Mouse (Mus musculus): ENCODE measurements at regions not wholly inside any gene's neighbourhood (a gene's known extent, or its start where the extent isn't known, plus 50 kb on each side); places are given as distances from the start of the nearest gene placed in this dataset.

GRCm38 (mm10) chr13:111944089-111944406, 135.3 kb upstream of the Map3k1 start:
- H3K9me3 ChIP-seq (replicated peaks), result no peaks in the 10 kb centered on the region
- TF ChIP-seq CTCF (IDR thresholded peaks at IDR 0.05; ENCODE audit: low read depth, low read length) (no peak), GATA2 (IDR thresholded peaks at IDR 0.05; ENCODE audit: borderline replicate concordance, low read depth, low read length) (no peak), GATA1 (IDR thresholded peaks at IDR 0.05; ENCODE audit: borderline replicate concordance, low read length) (no peak), POLR2AphosphoS5 (IDR thresholded peaks at IDR 0.05; ENCODE audit: insufficient replicate concordance, low read depth, low read length) (no peak), TAL1 (conservative IDR thresholded peaks at IDR 0.05; ENCODE audit: low read depth, low read length) (no peak)
- peaks cover 14% of the 10 kb centered on the region; the same call in 1 of the 2 replicates for H3K4me1 ChIP-seq (ENCODE audit: insufficient read depth, low read depth, low read length)
- DNase-seq (ENCODE audit: low spot score) (no peak), ATAC-seq (ENCODE audit: extremely low read depth, insufficient number of reproducible peaks, low FRiP score, poor library complexity, severe bottlenecking) (no peak)
- peaks cover 21% of the 10 kb centered on the region for H3K27me3 ChIP-seq (ENCODE audit: insufficient read depth, low read length)
- H3K4me3 ChIP-seq (ENCODE audit: low read depth, low read length), result no peak overlapping the region
- H3K36me3 ChIP-seq (replicated peaks), result no peaks in the 10 kb centered on the region

DNA sequence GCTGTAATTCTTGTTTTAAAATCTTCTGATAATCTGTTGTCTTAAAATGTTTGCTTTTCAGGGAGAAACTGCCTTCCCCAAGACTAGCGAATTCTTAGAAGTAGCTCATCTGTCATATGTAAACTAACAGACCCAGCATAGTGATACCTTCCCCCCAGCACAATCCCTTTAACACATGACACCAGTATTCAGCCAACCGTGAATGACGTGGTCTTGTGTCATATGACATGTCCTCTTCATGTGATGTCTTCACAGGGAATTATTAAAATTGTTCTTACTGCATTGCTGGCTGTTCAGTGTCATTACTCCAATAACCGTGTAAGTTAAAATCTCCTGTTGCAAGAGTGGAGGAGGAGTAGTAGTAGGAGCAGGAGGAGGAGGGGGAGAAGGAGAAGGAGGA, 137.5 kb upstream of the Map3k1 start:
- TF ChIP-seq GATA2 (IDR thresholded peaks at IDR 0.05; ENCODE audit: borderline replicate concordance, low read depth, low read length), result no peak
- no peak for TF ChIP-seq TAL1 (conservative IDR thresholded peaks at IDR 0.05; ENCODE audit: low read depth, low read length)
- TF ChIP-seq GATA1 (IDR thresholded peaks at IDR 0.05; ENCODE audit: borderline replicate concordance, low read length), result no peak
- TF ChIP-seq POLR2AphosphoS5 (IDR thresholded peaks at IDR 0.05; ENCODE audit: insufficient replicate concordance, low read depth, low read length), result no peak
- no peak for TF ChIP-seq CTCF (IDR thresholded peaks at IDR 0.05; ENCODE audit: low read depth, low read length)
- DNase-seq (ENCODE audit: low spot score), result no peak
- H3K4me1 ChIP-seq (ENCODE audit: insufficient read depth, low read depth, low read length), result 0 out of 2 replicates have a peak, but pooled peaks cover 3% of the 10 kb centered on the region

DNA sequence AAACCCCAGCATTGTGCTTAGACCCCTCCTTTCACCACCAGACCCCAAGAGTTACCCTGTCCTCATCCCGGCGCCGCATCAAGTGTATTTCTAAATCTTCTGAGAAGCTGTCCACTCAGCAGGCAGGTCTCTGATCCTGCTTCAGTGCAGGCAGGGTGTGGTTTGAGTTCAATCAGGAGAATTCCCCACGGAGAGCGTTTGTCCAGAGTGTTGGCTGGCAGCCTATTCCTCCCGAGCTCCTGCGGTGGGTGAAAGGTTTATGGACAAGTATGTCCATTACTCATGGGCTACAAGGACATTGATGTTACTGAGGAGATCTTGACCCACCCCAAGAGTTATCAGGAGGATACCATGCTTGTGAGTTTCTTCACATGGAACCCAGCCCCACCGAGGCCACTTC, 138.0 kb upstream of the Map3k1 start:
- H3K4me1 ChIP-seq (ENCODE audit: insufficient read depth, low read depth, low read length), result no peaks in the 10 kb centered on the region
- no peaks in the 10 kb centered on the region for H3K36me3 ChIP-seq (replicated peaks)
- H3K27me3 ChIP-seq (ENCODE audit: insufficient read depth, low read length), result peaks cover 21% of the 10 kb centered on the region
- H3K9me3 ChIP-seq (replicated peaks), result no peaks in the 10 kb centered on the region
- ATAC-seq (ENCODE audit: extremely low read depth, insufficient number of reproducible peaks, low FRiP score, poor library complexity, severe bottlenecking), result no peak
- no peak for DNase-seq (ENCODE audit: low spot score)
- H3K4me3 ChIP-seq (ENCODE audit: low read depth, low read length), result no peak overlapping the region
- TF ChIP-seq GATA1 (IDR thresholded peaks at IDR 0.05; ENCODE audit: borderline replicate concordance, low read length) (no peak), TAL1 (conservative IDR thresholded peaks at IDR 0.05; ENCODE audit: low read depth, low read length) (no peak), POLR2AphosphoS5 (IDR thresholded peaks at IDR 0.05; ENCODE audit: insufficient replicate concordance, low read depth, low read length) (no peak)

More for the DNA sequence above, 137.5 kb upstream of the Map3k1 start:
- no peaks in the 10 kb centered on the region for H3K9me3 ChIP-seq (replicated peaks)
- H3K4me3 ChIP-seq (ENCODE audit: low read depth, low read length), result no peak overlapping the region
- H3K27me3 ChIP-seq (ENCODE audit: insufficient read depth, low read length), result peaks cover 21% of the 10 kb centered on the region
- no peaks in the 10 kb centered on the region for H3K36me3 ChIP-seq (replicated peaks)
- ATAC-seq (ENCODE audit: extremely low read depth, insufficient number of reproducible peaks, low FRiP score, poor library complexity, severe bottlenecking), result peak; percentile 28

DNA sequence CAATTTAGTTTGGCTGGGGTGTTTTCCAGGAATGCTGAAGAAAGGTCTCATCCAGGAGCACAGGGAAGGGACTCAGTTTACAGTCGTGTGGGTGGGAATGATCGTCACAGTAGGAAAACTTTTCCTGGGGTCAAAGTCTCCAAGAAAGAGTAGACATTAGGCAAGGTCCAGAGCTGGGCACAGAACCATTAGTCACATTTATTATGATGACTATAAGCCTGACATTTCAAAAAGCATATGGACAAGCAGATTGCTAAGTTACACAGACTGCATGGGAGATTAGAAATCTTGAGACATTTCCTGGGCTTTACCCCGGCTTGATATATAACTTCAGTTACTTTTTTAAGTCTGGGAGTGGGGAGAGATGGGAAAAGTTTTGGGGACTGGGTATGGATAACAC, 139.6 kb upstream of the Map3k1 start:
- no peaks in the 10 kb centered on the region for H3K36me3 ChIP-seq (replicated peaks)
- DNase-seq (ENCODE audit: low spot score) (no peak), ATAC-seq (ENCODE audit: extremely low read depth, insufficient number of reproducible peaks, low FRiP score, poor library complexity, severe bottlenecking) (no peak)
- H3K9me3 ChIP-seq (replicated peaks), result no peaks in the 10 kb centered on the region
- peaks cover 21% of the 10 kb centered on the region for H3K27me3 ChIP-seq (ENCODE audit: insufficient read depth, low read length)
- TF ChIP-seq TAL1 (conservative IDR thresholded peaks at IDR 0.05; ENCODE audit: low read depth, low read length), result no peak
- no peak for TF ChIP-seq POLR2AphosphoS5 (IDR thresholded peaks at IDR 0.05; ENCODE audit: insufficient replicate concordance, low read depth, low read length)
- TF ChIP-seq GATA2 (IDR thresholded peaks at IDR 0.05; ENCODE audit: borderline replicate concordance, low read depth, low read length), result no peak
- TF ChIP-seq CTCF (IDR thresholded peaks at IDR 0.05; ENCODE audit: low read depth, low read length), result no peak
- TF ChIP-seq GATA1 (IDR thresholded peaks at IDR 0.05; ENCODE audit: borderline replicate concordance, low read length), result no peak
- no peaks in the 10 kb centered on the region for H3K4me1 ChIP-seq (ENCODE audit: insufficient read depth, low read depth, low read length)
- H3K4me3 ChIP-seq (ENCODE audit: low read depth, low read length), result no peak overlapping the region

GRCm38 (mm10) chr13:111950042-111950441, 141.2 kb upstream of the Map3k1 start:
- no peaks in the 10 kb centered on the region for H3K9me3 ChIP-seq (replicated peaks)
- no peaks in the 10 kb centered on the region for H3K4me1 ChIP-seq (ENCODE audit: insufficient read depth, low read depth, low read length)
- H3K27me3 ChIP-seq (ENCODE audit: insufficient read depth, low read length), result peaks cover 15% of the 10 kb centered on the region
- ATAC-seq (ENCODE audit: extremely low read depth, insufficient number of reproducible peaks, low FRiP score, poor library complexity, severe bottlenecking) (no peak), DNase-seq (ENCODE audit: low spot score) (no peak)
- TF ChIP-seq TAL1 (conservative IDR thresholded peaks at IDR 0.05; ENCODE audit: low read depth, low read length) (no peak), CTCF (IDR thresholded peaks at IDR 0.05; ENCODE audit: low read depth, low read length) (no peak), POLR2AphosphoS5 (IDR thresholded peaks at IDR 0.05; ENCODE audit: insufficient replicate concordance, low read depth, low read length) (no peak), GATA1 (IDR thresholded peaks at IDR 0.05; ENCODE audit: borderline replicate concordance, low read length) (no peak), GATA2 (IDR thresholded peaks at IDR 0.05; ENCODE audit: borderline replicate concordance, low read depth, low read length) (no peak)
- no peaks in the 10 kb centered on the region for H3K36me3 ChIP-seq (replicated peaks)
- H3K4me3 ChIP-seq (ENCODE audit: low read depth, low read length), result no peak overlapping the region

- Histone ChIP-seq H3K36me3 (replicated peaks) (no peaks in the 10 kb centered on the region), H3K4me3 (ENCODE audit: low read depth, low read length) (no peak overlapping the region), H3K27me3 (ENCODE audit: insufficient read depth, low read length) (peaks cover 16% of the 10 kb centered on the region), H3K9me3 (replicated peaks) (no peaks in the 10 kb centered on the region), H3K4me1 (ENCODE audit: insufficient read depth, low read depth, low read length) (no peaks in the 10 kb centered on the region)
- TF ChIP-seq TAL1 (conservative IDR thresholded peaks at IDR 0.05; ENCODE audit: low read depth, low read length) (no peak), GATA2 (IDR thresholded peaks at IDR 0.05; ENCODE audit: borderline replicate concordance, low read depth, low read length) (no peak), GATA1 (IDR thresholded peaks at IDR 0.05; ENCODE audit: borderline replicate concordance, low read length) (no peak), POLR2AphosphoS5 (IDR thresholded peaks at IDR 0.05; ENCODE audit: insufficient replicate concordance, low read depth, low read length) (no peak), CTCF (IDR thresholded peaks at IDR 0.05; ENCODE audit: low read depth, low read length) (no peak)
- DNase-seq (ENCODE audit: low spot score) (no peak), ATAC-seq (ENCODE audit: extremely low read depth, insufficient number of reproducible peaks, low FRiP score, poor library complexity, severe bottlenecking) (no peak)
Measured at GRCm38 (mm10) chr13:111953860-111954519, 145.2 kb upstream of the Map3k1 start.

Data from G1E (cell line).